Mouse (Mus musculus) CD4-positive, CD25-positive, alpha-beta regulatory T cell, adult 2 months (primary cell): ENCODE results near the gene Vwa3b.

ENCODE experiments used
- DNase-seq: peaks from one replicate; pipeline ENCODE4 v3.0.0-alpha.2; 2012; ENCODE audit warnings: low read depth, low spot score

Gene Vwa3b

DNA sequence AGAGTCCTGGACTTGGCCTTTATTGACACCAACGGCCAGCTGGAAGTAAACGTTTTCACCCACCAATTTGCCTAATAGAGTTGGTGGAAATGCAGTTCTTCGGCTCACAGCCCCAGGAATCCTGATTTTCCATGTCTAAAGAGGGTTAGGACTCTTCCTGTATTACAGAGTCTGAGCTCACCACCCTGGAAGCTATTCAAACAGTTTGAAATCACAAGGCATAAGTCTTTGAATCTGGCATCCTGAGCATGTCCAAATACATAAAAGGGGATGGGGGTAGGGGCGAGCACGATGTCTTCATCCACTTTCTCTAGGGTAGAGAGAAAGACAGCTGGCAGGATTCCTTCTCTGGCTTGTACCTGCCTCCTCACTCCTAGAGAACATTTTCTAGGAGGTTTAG lies 34.5 kb downstream of the Vwa3b start:
- DNase-seq, result no peak

DNA sequence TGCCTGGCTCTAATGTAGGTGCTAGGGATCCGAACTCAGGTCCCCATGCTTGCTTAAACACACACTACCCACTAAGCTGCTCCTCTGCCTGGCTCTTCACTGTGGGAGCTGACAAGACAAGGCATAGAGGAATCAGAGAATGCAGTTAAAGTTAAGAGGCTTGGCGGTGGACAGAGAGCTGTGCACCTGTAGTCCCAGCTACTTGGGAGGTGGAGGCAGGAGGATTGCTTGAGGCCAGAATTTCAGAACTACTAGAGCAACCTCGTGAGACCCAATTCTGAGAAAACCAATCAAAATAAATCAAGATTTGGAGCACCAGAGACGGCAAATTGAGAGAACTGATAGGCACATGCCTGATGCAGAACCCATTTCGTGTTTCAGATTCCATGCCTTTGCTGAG lies 36.7 kb downstream of the Vwa3b start:
- DNase-seq, result no peak

DNA sequence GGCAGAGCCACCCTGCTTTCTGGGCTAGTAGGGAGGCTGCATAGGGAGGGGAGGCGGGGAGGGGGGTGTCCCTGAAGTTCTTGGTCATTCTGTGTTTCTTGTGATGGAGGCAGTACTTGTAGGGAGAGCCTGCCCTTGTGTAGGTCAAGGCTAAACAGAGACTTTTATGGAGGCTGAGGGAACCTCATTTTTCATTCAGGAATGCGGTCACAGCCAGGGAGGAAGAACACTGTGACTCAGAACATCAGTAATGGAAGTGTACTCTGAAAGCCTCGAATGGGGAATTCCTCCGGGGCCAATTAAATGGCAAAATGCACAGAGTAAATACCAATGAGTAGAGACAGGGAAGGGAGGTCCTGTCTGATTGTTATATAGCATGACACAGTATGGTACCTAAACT lies 37.4 kb downstream of the Vwa3b start:
- DNase-seq, result no peak

GRCm38 (mm10) chr1:37065658-37066412 lies 39.4 kb downstream of the Vwa3b start:
- no peak for DNase-seq

DNA sequence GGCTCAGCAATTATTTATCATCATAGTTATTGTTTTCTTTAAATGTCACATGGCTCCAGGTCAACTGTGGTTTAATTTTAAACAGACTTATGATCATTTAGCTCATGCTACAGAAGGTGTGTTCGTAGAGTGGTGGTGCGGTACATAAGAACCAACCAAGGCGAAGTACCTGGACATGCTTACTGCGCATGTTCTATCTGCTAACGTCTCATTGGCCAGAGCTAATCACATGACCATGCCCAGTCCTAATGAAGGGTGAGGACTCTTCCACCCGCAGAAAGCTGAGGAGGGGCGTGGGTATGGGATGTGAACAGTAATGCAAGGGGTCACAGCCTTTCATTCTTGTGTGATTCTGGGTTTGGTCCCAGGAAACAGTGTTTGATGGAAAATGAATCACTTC lies 49.4 kb downstream of the Vwa3b start:
- no peak for DNase-seq

DNA sequence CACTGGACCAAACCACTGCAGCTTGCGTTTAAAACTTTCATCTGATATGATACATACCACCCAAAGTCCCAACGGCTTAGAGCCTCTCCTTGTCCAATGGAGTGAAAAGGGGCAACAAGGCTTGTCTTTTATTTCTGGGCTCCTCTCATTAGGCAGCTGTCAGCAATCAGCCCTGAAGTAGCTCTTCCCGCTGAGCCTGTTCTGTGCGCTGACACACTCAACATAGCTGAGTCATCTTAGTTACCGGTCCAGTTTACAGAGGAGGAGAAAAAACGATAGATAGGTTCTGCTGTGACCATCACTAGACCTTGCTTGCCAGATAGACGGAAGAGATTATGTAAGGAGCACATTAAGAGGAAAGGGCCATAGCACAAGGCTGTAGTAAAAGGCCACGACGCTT lies 50.9 kb downstream of the Vwa3b start:
- no peak for DNase-seq

DNA sequence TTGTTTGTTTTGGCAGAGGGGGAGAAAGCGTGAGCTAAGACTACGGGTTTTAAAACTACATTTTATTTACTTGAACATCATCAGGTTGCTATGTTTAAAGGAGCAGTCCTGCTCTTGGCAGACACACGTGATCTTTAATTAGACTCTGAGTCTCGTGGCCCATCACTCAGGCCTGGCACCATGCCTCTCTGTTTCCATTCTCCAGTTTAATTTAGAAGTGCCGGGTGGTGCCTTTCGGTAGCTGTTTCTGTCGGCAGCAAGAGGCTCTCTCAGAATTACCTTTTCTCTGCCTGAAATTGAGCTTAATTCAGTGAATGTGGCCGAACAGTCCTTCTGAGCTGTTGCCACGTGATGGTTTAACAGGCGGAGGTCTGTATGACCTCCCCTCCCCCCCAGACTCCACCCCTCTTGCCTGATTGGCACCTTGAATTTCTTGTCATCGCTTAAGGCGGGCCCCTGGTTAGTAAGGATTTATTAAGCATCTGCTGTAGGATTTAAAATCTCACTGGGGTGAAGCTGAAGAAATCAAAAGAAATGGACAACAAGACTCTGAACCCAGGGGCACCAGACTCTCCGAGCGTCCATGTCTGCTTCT lies 51.7 kb downstream of the Vwa3b start:
- DNase-seq, result no peak

DNA sequence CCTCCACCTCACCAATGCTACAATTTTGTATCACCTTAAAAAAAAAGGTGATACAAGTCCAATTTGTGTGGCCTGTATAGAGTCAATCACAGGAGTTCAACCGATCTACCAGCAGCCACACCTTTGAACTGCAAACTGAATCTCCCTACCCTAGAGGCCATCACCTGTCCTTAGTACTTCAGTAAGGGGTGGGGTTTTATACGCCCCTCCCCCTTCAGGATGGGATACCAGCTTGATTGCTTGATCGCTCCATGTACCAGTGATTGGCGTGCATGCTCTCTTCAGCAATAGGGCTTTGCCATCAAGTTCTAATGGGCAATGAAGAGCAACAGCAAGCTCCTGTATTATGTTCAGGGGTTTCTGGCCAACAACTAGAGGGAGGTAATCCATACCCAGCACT lies 54.0 kb downstream of the Vwa3b start:
- DNase-seq, result no peak

GRCm38 (mm10) chr1:37081376-37082214 lies 55.2 kb downstream of the Vwa3b start:
- DNase-seq, result no peak

- DNase-seq, result no peak
These were observed 55.7 kb downstream of the Vwa3b start for GRCm38 (mm10) chr1:37082215-37082464.

DNA sequence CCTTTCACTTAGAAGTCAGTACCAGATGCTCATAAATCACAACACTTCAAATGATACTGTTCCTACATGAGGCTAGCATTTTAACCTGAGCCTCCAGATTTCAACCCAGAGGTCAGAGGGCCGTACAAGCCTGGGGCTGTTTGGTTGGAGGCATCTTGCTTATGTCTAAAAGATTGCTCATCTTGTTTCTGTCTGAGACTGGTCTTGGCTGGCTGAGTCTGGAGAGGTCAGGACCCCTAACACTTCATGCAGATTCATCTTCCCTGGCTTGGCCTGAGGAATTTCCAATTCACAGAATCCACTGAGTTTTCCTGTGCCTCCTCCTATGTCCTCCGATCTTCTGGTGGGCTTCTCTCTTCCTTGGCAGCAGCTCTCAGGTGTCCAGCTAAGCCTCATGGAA lies 57.7 kb downstream of the Vwa3b start:
- DNase-seq, result no peak

GRCm38 (mm10) chr1:37085171-37085570 lies 58.8 kb downstream of the Vwa3b start:
- no peak for DNase-seq

- no peak for DNase-seq
These were observed 62.8 kb downstream of the Vwa3b start for GRCm38 (mm10) chr1:37089191-37089590.

DNA sequence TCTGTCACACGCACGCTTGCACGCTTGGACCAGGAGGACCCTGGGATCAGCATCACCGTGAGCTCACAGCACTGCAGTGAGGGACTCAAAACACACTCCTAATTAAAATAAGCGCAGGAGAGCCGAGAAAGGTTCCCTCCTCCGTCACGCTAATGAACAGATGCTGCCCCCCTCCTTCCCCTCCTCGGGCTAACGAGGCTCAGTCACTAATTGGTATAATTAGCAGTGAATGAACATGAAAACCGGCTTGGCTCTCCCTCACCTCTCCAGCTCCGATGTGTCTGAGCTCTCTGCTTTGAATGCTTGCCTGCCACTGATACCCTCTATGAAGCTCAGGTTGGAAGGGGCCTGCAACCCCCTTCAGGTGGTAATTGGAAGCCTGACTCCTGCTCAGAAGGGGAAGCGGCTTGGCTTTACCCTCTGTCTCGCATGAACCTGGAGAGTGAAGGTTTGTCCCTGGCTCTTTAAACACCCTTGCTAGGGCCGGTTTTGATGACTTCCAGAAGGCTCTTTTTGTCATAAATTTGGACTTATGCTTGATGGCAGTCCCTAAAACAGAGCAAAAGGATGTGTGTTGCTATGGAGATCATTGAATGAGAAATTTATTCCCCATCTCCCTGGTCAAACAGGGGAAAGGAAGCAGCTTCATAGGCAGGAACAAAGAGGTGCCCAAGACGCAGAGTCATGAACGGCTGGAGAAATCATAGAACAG lies 71.1 kb downstream of the Vwa3b start:
- no peak for DNase-seq

GRCm38 (mm10) chr1:37098094-37098555 lies 71.7 kb downstream of the Vwa3b start:
- no peak for DNase-seq

GRCm38 (mm10) chr1:37100361-37100760 lies 74.0 kb downstream of the Vwa3b start:
- no peak for DNase-seq

GRCm38 (mm10) chr1:37101016-37101415 lies 74.6 kb downstream of the Vwa3b start:
- no peak for DNase-seq

DNA sequence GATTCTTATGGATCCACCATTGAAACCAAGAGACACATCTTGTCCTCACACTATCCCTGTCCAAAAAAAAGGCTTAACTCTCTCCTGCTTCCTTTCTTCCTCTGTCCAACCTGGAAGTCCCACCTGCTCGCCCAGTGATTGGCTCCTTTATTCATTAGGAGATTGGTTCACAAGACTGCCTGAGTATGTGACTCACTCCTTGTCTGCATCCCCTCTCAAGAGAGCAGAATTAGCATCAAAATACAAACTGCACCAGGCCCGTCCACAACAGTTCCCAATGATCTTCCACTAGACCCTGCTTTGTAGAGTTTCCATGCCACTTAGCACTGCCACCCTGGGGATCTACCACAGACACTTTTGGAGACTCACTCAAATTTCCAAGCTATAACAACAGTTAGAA lies 75.3 kb downstream of the Vwa3b start:
- DNase-seq, result no peak

DNA sequence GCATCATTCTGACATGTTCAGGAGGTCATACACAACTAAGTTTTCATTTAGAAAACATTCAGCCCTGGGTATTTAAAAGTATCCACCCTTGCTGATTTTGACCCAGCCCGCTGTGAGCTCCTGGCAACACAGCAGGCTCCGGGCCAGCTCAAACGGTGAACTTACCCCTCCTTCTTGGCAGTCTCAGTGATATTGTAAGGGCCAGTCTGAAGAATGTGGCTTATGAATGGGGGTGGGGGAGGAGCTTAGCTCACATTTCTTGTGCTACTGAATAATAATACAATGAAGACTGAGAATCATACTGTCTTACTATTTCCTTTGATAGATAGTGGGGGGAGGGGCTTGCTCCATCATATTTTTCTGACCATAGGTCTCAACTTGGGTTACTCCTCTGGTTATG lies 78.8 kb downstream of the Vwa3b start:
- no peak for DNase-seq

DNA sequence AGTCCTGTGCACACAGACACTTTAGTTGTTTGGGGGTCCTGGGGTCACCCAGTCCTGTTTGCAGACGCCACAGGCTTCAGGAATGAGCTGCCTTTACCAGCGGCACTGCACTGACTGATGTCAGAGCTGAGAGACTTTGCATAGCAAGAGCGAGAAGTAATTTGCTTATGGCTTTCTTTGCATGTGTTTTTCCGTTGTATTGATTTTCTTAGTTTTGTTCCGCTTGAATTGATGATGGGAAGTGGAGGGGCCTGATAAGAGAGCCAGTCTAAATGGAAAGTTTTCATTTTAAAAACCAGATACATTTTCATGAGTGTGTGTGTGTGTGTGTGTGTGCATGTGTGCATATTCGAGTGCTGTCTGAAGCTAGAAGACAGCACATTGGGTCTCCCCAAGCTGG lies 87.4 kb downstream of the Vwa3b start:
- no peak for DNase-seq

DNA sequence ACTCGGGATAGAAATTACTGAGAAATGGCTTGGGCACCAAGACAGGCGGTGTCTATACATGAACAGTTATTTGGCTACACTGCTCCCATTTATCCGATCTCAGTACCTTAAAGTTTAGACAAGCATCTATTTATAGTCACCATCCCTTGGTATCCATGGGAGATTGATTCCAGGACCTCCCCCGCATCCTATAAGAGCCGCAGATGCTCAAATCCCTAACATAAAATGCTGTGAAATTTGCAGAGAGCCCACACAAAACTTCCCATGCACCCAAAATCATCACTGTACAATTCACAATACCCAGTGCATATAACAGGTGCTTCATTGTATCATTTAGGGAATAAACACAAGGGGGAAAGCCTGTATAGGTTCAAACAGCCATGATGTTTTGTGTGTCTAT lies 89.5 kb downstream of the Vwa3b start:
- DNase-seq, result no peak

- no peak for DNase-seq
These were observed 90.2 kb downstream of the Vwa3b start for GRCm38 (mm10) chr1:37116574-37116973.
